Mouse (Mus musculus): ENCODE results near the gene Padi1.

GRCm38 (mm10) chr4:140810458-140811260 is 34.9 kb downstream of the Padi1 start, which contains the start of gene Padi3:
- TF ChIP-seq CTCF (IDR thresholded peaks at IDR 0.05; ENCODE audit: low read depth) (no peak), EP300 (IDR thresholded peaks at IDR 0.05; ENCODE audit: low read depth) (no peak)
